Comparison of ENCODE assay signal across 16 mouse cellular contexts in the genomic region with DNA sequence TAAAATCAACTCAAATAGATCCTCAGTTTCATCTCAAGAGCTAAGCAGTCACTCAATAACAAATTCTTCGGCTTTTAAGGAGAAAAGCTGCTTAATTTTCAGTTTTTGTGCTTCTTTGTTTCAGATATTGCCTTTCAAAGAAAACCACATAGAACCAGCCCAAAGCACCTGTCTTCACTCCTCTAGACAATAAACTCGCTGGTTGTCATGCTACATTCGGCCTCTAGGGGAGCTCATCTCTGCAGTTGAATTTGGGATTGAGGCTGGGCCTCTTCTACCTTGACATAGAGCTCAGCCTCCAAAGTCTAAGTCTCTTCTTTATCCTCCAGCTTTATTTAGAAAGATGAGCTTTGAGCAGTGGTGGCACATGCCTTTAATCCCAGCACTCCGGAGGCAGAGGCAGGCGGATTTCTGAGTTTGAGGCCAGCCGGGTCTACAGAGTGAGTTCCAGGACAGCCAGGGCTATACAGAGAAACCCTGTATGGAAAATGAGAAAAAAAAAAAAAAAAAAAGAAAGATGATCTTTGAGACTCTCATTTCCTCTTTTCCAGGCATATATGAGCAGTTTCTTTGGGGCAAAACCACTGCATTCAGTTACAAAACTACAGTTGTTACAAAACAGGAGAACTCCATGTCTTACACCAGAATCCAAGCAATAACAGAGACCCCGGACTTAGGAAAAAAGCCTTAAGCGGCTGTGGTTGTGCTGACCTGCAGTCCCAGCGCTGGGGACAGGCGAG. TPM values are rescaled to one million over a fixed set of nuclear protein-coding genes. Genes with fewer than 3 reads are reported as not detected.
"Had no signal": no experiment of that assay in that cellular context is flagged by ENCODE, and none has a peak within 500 bp of the region (broad histone marks: within the 10 kb centered on the region; RNA-seq: fewer than 3 reads in every experiment).

No protein-coding gene starts in this region.

RNA-seq across cellular contexts. Expression of a gene that starts 23.4 kb away (rescaled TPM):
- polyA plus RNA-seq: midbrain, embryonic 11.5 days; neural tube, embryonic 11.5 days had no signal

RNA-seq across cellular contexts. Expression of a gene that starts 38.0 kb away (rescaled TPM):
- total RNA-seq: layer of hippocampus, postnatal 10 days; left cerebral cortex, postnatal 10 days; left cerebral cortex, postnatal 36 days; liver, adult 2 months; midbrain, postnatal 0 days had no signal
- polyA plus RNA-seq: kidney, embryonic 14.5 days; limb, embryonic 11.5 days; limb, embryonic 14.5 days; liver, adult 2 months; liver, embryonic 13.5 days; liver, embryonic 16.5 days; midbrain, embryonic 11.5 days; midbrain, embryonic 14.5 days; midbrain, postnatal 0 days; neural tube, embryonic 11.5 days; neural tube, embryonic 14.5 days; stomach, embryonic 14.5 days; stomach, postnatal 0 days had no signal
